Mouse (Mus musculus): Measurements from ENCODE around the gene Dek. TPM values are rescaled to one million over a fixed set of nuclear protein-coding genes. Genes with fewer than 3 reads are reported as not detected.
A peak's percentile ranks its signal among the peaks of the same experiment; 100 is the strongest.

Dek gene
- polyA plus RNA-seq, 1 experiment from 2014 or later: 419 TPM

GRCm38 (mm10) chr13:47104856-47105541 is 1.0 kb downstream of the Dek start:
- H3K4me3 ChIP-seq (replicated peaks): peak overlapping the region; percentile 95
- under 1% methylated on average over 25 of the region's 25 CpGs for WGBS
- peaks cover 26% of the 10 kb centered on the region for H3K4me1 ChIP-seq
- H3K36me3 ChIP-seq (replicated peaks): peaks cover 15% of the 10 kb centered on the region
- H3K9ac ChIP-seq: peak overlapping the region; percentile 97
- ATAC-seq (ENCODE audit: low FRiP score): no peak
- H3K9me3 ChIP-seq: no peaks in the 10 kb centered on the region
- H3K27ac ChIP-seq: peak overlapping the region; percentile 100
- H3K27me3 ChIP-seq: no peaks in the 10 kb centered on the region
- H3K4me2 ChIP-seq: peak overlapping the region; percentile 73

- H3K9ac ChIP-seq: peak overlapping the region; percentile 55
- H3K4me2 ChIP-seq: peak overlapping the region; percentile 73
- peaks cover 26% of the 10 kb centered on the region for H3K4me1 ChIP-seq
- H3K27me3 ChIP-seq: no peaks in the 10 kb centered on the region
- no peaks in the 10 kb centered on the region for H3K9me3 ChIP-seq
- H3K4me3 ChIP-seq (replicated peaks): peak overlapping the region; percentile 95
- H3K27ac ChIP-seq: no peak overlapping the region
- no peak for ATAC-seq (ENCODE audit: low FRiP score)
- H3K36me3 ChIP-seq (replicated peaks): peaks cover 22% of the 10 kb centered on the region
- 20% methylated on average over 2 of the region's 2 CpGs for WGBS
Observed at GRCm38 (mm10) chr13:47104146-47104545, 1.9 kb downstream of the Dek start.

GRCm38 (mm10) chr13:47100587-47100986 is 5.4 kb downstream of the Dek start:
- WGBS: 88% methylated on average over 2 of the region's 2 CpGs

GRCm38 (mm10) chr13:47099265-47099664 is 6.7 kb downstream of the Dek start:
- Histone ChIP-seq H3K4me1 (peaks cover 14% of the 10 kb centered on the region), H3K27me3 (no peaks in the 10 kb centered on the region), H3K27ac (no peak overlapping the region), H3K9ac (no peak overlapping the region), H3K4me3 (replicated peaks) (no peak overlapping the region), H3K36me3 (replicated peaks) (peaks cover 62% of the 10 kb centered on the region), H3K9me3 (no peaks in the 10 kb centered on the region), H3K4me2 (no peak overlapping the region)
- no peak for ATAC-seq (ENCODE audit: low FRiP score)
- WGBS: 88% methylated on average over 7 of the region's 7 CpGs

More at GRCm38 (mm10) chr13:47100587-47100986, 5.4 kb downstream of the Dek start:
- H3K4me1 ChIP-seq: peaks cover 16% of the 10 kb centered on the region
- H3K4me3 ChIP-seq (replicated peaks): no peak overlapping the region
- H3K36me3 ChIP-seq (replicated peaks): peaks cover 49% of the 10 kb centered on the region
- no peak overlapping the region for H3K27ac ChIP-seq
- H3K4me2 ChIP-seq: no peak overlapping the region
- H3K9ac ChIP-seq: no peak overlapping the region
- ATAC-seq (ENCODE audit: low FRiP score): no peak
- H3K27me3 ChIP-seq: no peaks in the 10 kb centered on the region
- H3K9me3 ChIP-seq: no peaks in the 10 kb centered on the region

- no peak overlapping the region for H3K27ac ChIP-seq
- no peaks in the 10 kb centered on the region for H3K4me1 ChIP-seq
- H3K36me3 ChIP-seq (replicated peaks): peaks cover 76% of the 10 kb centered on the region
- no peak overlapping the region for H3K9ac ChIP-seq
- H3K27me3 ChIP-seq: no peaks in the 10 kb centered on the region
- WGBS: 92% methylated on average over 2 of the region's 2 CpGs
- no peak for ATAC-seq (ENCODE audit: low FRiP score)
- no peak overlapping the region for H3K4me2 ChIP-seq
- no peak overlapping the region for H3K4me3 ChIP-seq (replicated peaks)
- no peaks in the 10 kb centered on the region for H3K9me3 ChIP-seq
Observed at GRCm38 (mm10) chr13:47096591-47096990, 9.4 kb downstream of the Dek start.

- 84% methylated on average over 2 of the region's 2 CpGs for WGBS
- Histone ChIP-seq H3K4me3 (replicated peaks) (no peak overlapping the region), H3K4me2 (no peak overlapping the region), H3K9ac (no peak overlapping the region), H3K9me3 (no peaks in the 10 kb centered on the region), H3K36me3 (replicated peaks) (peaks cover 69% of the 10 kb centered on the region), H3K4me1 (no peaks in the 10 kb centered on the region), H3K27ac (no peak overlapping the region), H3K27me3 (no peaks in the 10 kb centered on the region)
- ATAC-seq (ENCODE audit: low FRiP score): no peak
Observed at GRCm38 (mm10) chr13:47093791-47094190, 12.2 kb downstream of the Dek start.

- H3K9ac ChIP-seq: no peak overlapping the region
- 85% methylated on average over 2 of the region's 2 CpGs for WGBS
- no peak overlapping the region for H3K27ac ChIP-seq
- ATAC-seq (ENCODE audit: low FRiP score): no peak
- no peak overlapping the region for H3K4me3 ChIP-seq (replicated peaks)
- H3K27me3 ChIP-seq: no peaks in the 10 kb centered on the region
- no peaks in the 10 kb centered on the region for H3K9me3 ChIP-seq
- H3K36me3 ChIP-seq (replicated peaks): peaks cover 58% of the 10 kb centered on the region
- no peaks in the 10 kb centered on the region for H3K4me1 ChIP-seq
- no peak overlapping the region for H3K4me2 ChIP-seq
Observed at GRCm38 (mm10) chr13:47089271-47089670, 16.7 kb downstream of the Dek start.

- no peak overlapping the region for H3K27ac ChIP-seq
- no peak overlapping the region for H3K4me2 ChIP-seq
- no peaks in the 10 kb centered on the region for H3K9me3 ChIP-seq
- no peak overlapping the region for H3K4me3 ChIP-seq (replicated peaks)
- no peak overlapping the region for H3K9ac ChIP-seq
- peaks cover 51% of the 10 kb centered on the region for H3K36me3 ChIP-seq (replicated peaks)
- no peak for ATAC-seq (ENCODE audit: low FRiP score)
- H3K27me3 ChIP-seq: no peaks in the 10 kb centered on the region
- WGBS: 97% methylated on average over 1 of the region's 1 CpGs
- no peaks in the 10 kb centered on the region for H3K4me1 ChIP-seq
Observed at GRCm38 (mm10) chr13:47088433-47088832, 17.6 kb downstream of the Dek start.

GRCm38 (mm10) chr13:47080905-47081505 is 25.0 kb downstream of the Dek start:
- no peak overlapping the region for H3K4me3 ChIP-seq (replicated peaks)
- 90% methylated on average over 4 of the region's 4 CpGs for WGBS
- ATAC-seq (ENCODE audit: low FRiP score): no peak
- no peaks in the 10 kb centered on the region for H3K9me3 ChIP-seq
- H3K27me3 ChIP-seq: no peaks in the 10 kb centered on the region
- H3K27ac ChIP-seq: no peak overlapping the region
- no peak overlapping the region for H3K9ac ChIP-seq
- H3K4me1 ChIP-seq: no peaks in the 10 kb centered on the region
- H3K4me2 ChIP-seq: no peak overlapping the region
- H3K36me3 ChIP-seq (replicated peaks): peaks cover 68% of the 10 kb centered on the region

- Histone ChIP-seq H3K27me3 (no peaks in the 10 kb centered on the region), H3K4me1 (no peaks in the 10 kb centered on the region), H3K4me3 (replicated peaks) (no peak overlapping the region), H3K4me2 (no peak overlapping the region), H3K9me3 (no peaks in the 10 kb centered on the region), H3K27ac (no peak overlapping the region), H3K9ac (no peak overlapping the region), H3K36me3 (replicated peaks) (peaks cover 70% of the 10 kb centered on the region)
- 67% methylated on average over 5 of the region's 5 CpGs for WGBS
- ATAC-seq (ENCODE audit: low FRiP score): no peak
Observed at GRCm38 (mm10) chr13:47078799-47079198, 27.2 kb downstream of the Dek start.

- H3K36me3 ChIP-seq (replicated peaks): peaks cover 73% of the 10 kb centered on the region
- H3K9ac ChIP-seq: no peak overlapping the region
- no peak for ATAC-seq (ENCODE audit: low FRiP score)
- H3K27ac ChIP-seq: no peak overlapping the region
- no peak overlapping the region for H3K4me2 ChIP-seq
- H3K9me3 ChIP-seq: no peaks in the 10 kb centered on the region
- no peak overlapping the region for H3K4me3 ChIP-seq (replicated peaks)
- H3K4me1 ChIP-seq: no peaks in the 10 kb centered on the region
- H3K27me3 ChIP-seq: no peaks in the 10 kb centered on the region
Observed at GRCm38 (mm10) chr13:47077367-47077766, 28.6 kb downstream of the Dek start.

GRCm38 (mm10) chr13:47076156-47076555 is 29.8 kb downstream of the Dek start:
- no peak for ATAC-seq (ENCODE audit: low FRiP score)
- no peaks in the 10 kb centered on the region for H3K4me1 ChIP-seq
- H3K9ac ChIP-seq: no peak overlapping the region
- H3K27ac ChIP-seq: no peak overlapping the region
- no peaks in the 10 kb centered on the region for H3K9me3 ChIP-seq
- 88% methylated on average over 5 of the region's 5 CpGs for WGBS
- peaks cover 68% of the 10 kb centered on the region for H3K36me3 ChIP-seq (replicated peaks)
- no peak overlapping the region for H3K4me3 ChIP-seq (replicated peaks)
- H3K27me3 ChIP-seq: no peaks in the 10 kb centered on the region
- H3K4me2 ChIP-seq: no peak overlapping the region

- no peaks in the 10 kb centered on the region for H3K9me3 ChIP-seq
- H3K4me1 ChIP-seq: no peaks in the 10 kb centered on the region
- H3K9ac ChIP-seq: no peak overlapping the region
- no peaks in the 10 kb centered on the region for H3K27me3 ChIP-seq
- no peak overlapping the region for H3K27ac ChIP-seq
- WGBS: 92% methylated on average over 5 of the region's 5 CpGs
- ATAC-seq (ENCODE audit: low FRiP score): no peak
- peaks cover 54% of the 10 kb centered on the region for H3K36me3 ChIP-seq (replicated peaks)
- no peak overlapping the region for H3K4me3 ChIP-seq (replicated peaks)
- H3K4me2 ChIP-seq: no peak overlapping the region
Observed at GRCm38 (mm10) chr13:47072484-47072883, 33.5 kb downstream of the Dek start.
